Mouse (Mus musculus) midbrain, embryonic 16.5 days (tissue): ENCODE results near the gene Anxa9. TPM values are rescaled to one million over a fixed set of nuclear protein-coding genes. Genes with fewer than 3 reads are reported as not detected.

ENCODE experiments used
- ATAC-seq: fragments of 200-750 bp; cut with Nextera tagmentation; 2 replicates; pipeline ENCODE4 v1.8.0; 2017; ENCODE audit warnings: moderate TSS enrichment
- H3K27ac ChIP-seq: fragments of 300-500 bp; sonication (generic); 2 replicates; pipeline ENCODE4 v1.5.1; 2014; ENCODE audit warnings: mild to moderate bottlenecking, low read length, mixed read lengths
- H3K27me3 ChIP-seq: fragments of 300-500 bp; sonication (generic); 2 replicates; pipeline ENCODE4 v1.6.1; 2014; ENCODE audit warnings: low read depth, low read length, mixed read lengths; ENCODE audit not compliant: control insufficient read depth, insufficient read depth
- H3K36me3 ChIP-seq: fragments of 300-500 bp; sonication (generic); 2 replicates; pipeline ENCODE4 v1.6.1; 2014; ENCODE audit warnings: mild to moderate bottlenecking, low read length, moderate library complexity, mixed read lengths; ENCODE audit not compliant: control insufficient read depth, insufficient read depth
- H3K4me1 ChIP-seq: fragments of 300-500 bp; sonication (generic); 2 replicates; pipeline ENCODE4 v1.6.1; 2014; ENCODE audit warnings: mild to moderate bottlenecking, low read length, mixed read lengths; ENCODE audit not compliant: control insufficient read depth, insufficient read depth
- H3K4me2 ChIP-seq: fragments of 300-500 bp; sonication (generic); 2 replicates; pipeline ENCODE4 v1.6.1; 2014; ENCODE audit warnings: mild to moderate bottlenecking, low read length, mixed read lengths
- H3K4me3 ChIP-seq: fragments of 300-500 bp; sonication (generic); 2 replicates; pipeline ENCODE4 v1.5.1; 2014; ENCODE audit warnings: low read depth, mild to moderate bottlenecking, low read length, moderate library complexity, mixed read lengths
- H3K9ac ChIP-seq: fragments of 300-500 bp; sonication (generic); 2 replicates; pipeline ENCODE4 v1.6.1; 2014; ENCODE audit warnings: low read depth, low read length, mixed read lengths
- H3K9me3 ChIP-seq: fragments of 300-500 bp; sonication (generic); replicated peaks from 2 replicates; pipeline ENCODE4 v1.6.1; 2014; ENCODE audit warnings: mild to moderate bottlenecking, low read length, mixed read lengths; ENCODE audit not compliant: control insufficient read depth, poor library complexity, severe bottlenecking
- WGBS: fragments of 180-500 bp; shearing (Covaris S2); extraction: QIAGEN DNeasy Blood & Tissue Kit; methylation state at CpG from one replicate; pipeline ENCODE4 v1.1.7; 2014; 5-methylcytosine and 5-hydroxymethylcytosine counted together
- polyA plus RNA-seq: library from polyadenylated mRNA; unstranded; fragments of >200 nt; fragmentation: Nextera tagmentation; extraction: Ambion mirVana; gene quantifications from 2 replicates; pipeline ENCODE4 v1.2.1, GENCODE M21; 2015

Gene Anxa9
- polyA plus RNA-seq, 1 experiment from 2014 or later = 0.23 TPM

GRCm38 (mm10) chr3:95250783-95251424 is 56.1 kb downstream of the Anxa9 start, which contains the start of gene Bnipl:
Bnipl (minus strand) TSS chr3:95251193.
- 60% methylated on average over 7 of the region's 7 CpGs for WGBS
- Histone ChIP-seq H3K4me1 (no peaks in the 10 kb centered on the region), H3K9ac (no peak within 1 kb of the TSS), H3K4me3 (no peak within 1 kb of the TSS), H3K27ac (no peak within 1 kb of the TSS), H3K9me3 (no peaks in the 10 kb centered on the region), H3K4me2 (no peak within 1 kb of the TSS), H3K36me3 (peaks cover 9% of the 10 kb centered on the region), H3K27me3 (no peaks in the 10 kb centered on the region)
- ATAC-seq = no peak

DNA sequence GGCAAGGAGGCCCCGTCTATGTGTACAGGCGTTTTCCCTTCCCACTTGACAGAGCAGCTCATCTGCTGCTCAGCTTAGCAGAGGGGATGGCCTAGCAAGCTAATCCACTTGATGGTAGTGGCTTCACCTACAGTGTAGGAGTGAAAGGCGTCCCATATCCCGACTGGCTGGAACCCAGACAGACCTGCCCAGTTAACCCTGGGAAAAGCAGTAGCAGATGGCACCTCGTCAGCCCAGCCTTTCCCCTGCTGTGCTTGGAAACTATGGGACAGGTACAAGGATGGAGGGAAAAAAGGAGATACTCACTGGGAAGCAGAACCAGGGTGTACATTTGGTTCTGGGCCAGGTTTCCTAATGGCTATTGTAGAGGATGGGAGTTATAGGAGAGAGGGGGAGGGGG is 56.6 kb downstream of the Anxa9 start:
- 82% methylated on average over 5 of the region's 5 CpGs for WGBS
- peaks cover 7% of the 10 kb centered on the region for H3K36me3 ChIP-seq
- H3K9ac ChIP-seq = no peak overlapping the region
- no peak overlapping the region for H3K4me3 ChIP-seq
- no peak overlapping the region for H3K4me2 ChIP-seq
- H3K4me1 ChIP-seq = no peaks in the 10 kb centered on the region
- no peaks in the 10 kb centered on the region for H3K9me3 ChIP-seq
- no peak for ATAC-seq
- H3K27me3 ChIP-seq = no peaks in the 10 kb centered on the region
- H3K27ac ChIP-seq = no peak overlapping the region

GRCm38 (mm10) chr3:95247660-95248336 is 59.2 kb downstream of the Anxa9 start:
- WGBS = 74% methylated on average over 1 of the region's 1 CpGs
- Histone ChIP-seq H3K9ac (no peak overlapping the region), H3K4me2 (no peak overlapping the region), H3K27ac (no peak overlapping the region), H3K4me3 (no peak overlapping the region), H3K4me1 (no peaks in the 10 kb centered on the region), H3K9me3 (no peaks in the 10 kb centered on the region), H3K36me3 (no peaks in the 10 kb centered on the region), H3K27me3 (no peaks in the 10 kb centered on the region)
- no peak for ATAC-seq

GRCm38 (mm10) chr3:95246465-95247231 is 60.3 kb downstream of the Anxa9 start:
- no peak overlapping the region for H3K4me3 ChIP-seq
- WGBS = 78% methylated on average over 5 of the region's 5 CpGs
- H3K9me3 ChIP-seq = no peaks in the 10 kb centered on the region
- no peak overlapping the region for H3K9ac ChIP-seq
- no peak overlapping the region for H3K27ac ChIP-seq
- no peak overlapping the region for H3K4me2 ChIP-seq
- H3K27me3 ChIP-seq = no peaks in the 10 kb centered on the region
- H3K36me3 ChIP-seq = no peaks in the 10 kb centered on the region
- no peak for ATAC-seq
- H3K4me1 ChIP-seq = no peaks in the 10 kb centered on the region

Other genes with a start within 250 kb of the Anxa9 start
- 15.0 and 17.0 TPM in 2 replicates for gene Pip5k1a, start 200.2 kb downstream of the Anxa9 start, polyA plus RNA-seq
- 170 and 184 TPM in 2 replicates for gene Vps72, start 196.2 kb downstream of the Anxa9 start, polyA plus RNA-seq
- 1.1 TPM in 2 replicates for gene Tmod4, start 182.7 kb downstream of the Anxa9 start, polyA plus RNA-seq
- 79.5 and 79.8 TPM in 2 replicates for gene Scnm1, start 173.2 kb downstream of the Anxa9 start, polyA plus RNA-seq
- 53.8 and 57.6 TPM in 2 replicates for gene Lysmd1, start 173.1 kb downstream of the Anxa9 start, polyA plus RNA-seq
- 2.6 and 3.2 TPM in 2 replicates for gene Tnfaip8l2, start 164.8 kb downstream of the Anxa9 start, polyA plus RNA-seq
- 18.9 and 20.9 TPM in 2 replicates for gene Sema6c, start 146.7 kb downstream of the Anxa9 start, polyA plus RNA-seq
- 2.4 and 3.0 TPM in 2 replicates for gene Gabpb2, start 89.3 kb downstream of the Anxa9 start, polyA plus RNA-seq
- 46.6 and 50.9 TPM in 2 replicates for gene Cdc42se1, start 78.4 kb downstream of the Anxa9 start, polyA plus RNA-seq
- gene Mllt11, start 75.0 kb downstream of the Anxa9 start, polyA plus RNA-seq = 336 and 438 TPM in 2 replicates
- 0.21 and 0.24 TPM in 2 replicates for gene Gm128, start 65.6 kb downstream of the Anxa9 start, polyA plus RNA-seq
- 0.30 TPM in 1 of 2 replicates, not detected in the other for gene Bnipl, start 56.0 kb downstream of the Anxa9 start, polyA plus RNA-seq
- 42.3 and 42.5 TPM in 2 replicates for gene Mindy1, start 25.8 kb downstream of the Anxa9 start, polyA plus RNA-seq
- gene Prune1, start 25.1 kb downstream of the Anxa9 start, polyA plus RNA-seq = 81.4 and 84.3 TPM in 2 replicates
- 89.6 and 101 TPM in 2 replicates for gene Cers2, start 7.6 kb upstream of the Anxa9 start, polyA plus RNA-seq
- gene Setdb1, start 50.0 kb upstream of the Anxa9 start, polyA plus RNA-seq = 42.3 and 43.3 TPM in 2 replicates
- gene 4930558C23Rik, start 95.7 kb upstream of the Anxa9 start, polyA plus RNA-seq = not detected in 2 replicates
- gene Arnt, start 127.2 kb upstream of the Anxa9 start, polyA plus RNA-seq = 18.4 and 18.8 TPM in 2 replicates
- 5.7 and 10.8 TPM in 2 replicates for gene Ctsk, start 192.1 kb upstream of the Anxa9 start, polyA plus RNA-seq
- 10.4 and 11.6 TPM in 2 replicates for gene Ctss, start 219.6 kb upstream of the Anxa9 start, polyA plus RNA-seq